Mouse (Mus musculus) liver, postnatal 0 days (tissue): ENCODE data around the gene Thsd4.

Source experiments
- CTCF ChIP-seq: sonication (generic); IDR thresholded peaks from 2 replicates; pipeline ENCODE4 v1.5.1; 2016; ENCODE audit warnings: antibody characterized with exemption, low read depth
- EP300 ChIP-seq: IDR thresholded peaks from 2 replicates; pipeline ENCODE4 v1.6.1; 2016; ENCODE audit warnings: antibody characterized with exemption, low read depth, mild to moderate bottlenecking

GRCm38 (mm10) chr9:60184083-60184482 is 337.8 kb downstream of the Thsd4 start:
- TF ChIP-seq CTCF = no peak
- no peak for TF ChIP-seq EP300
